Mouse (Mus musculus) spleen, postnatal 36 days (tissue): ENCODE data around the gene Rbm31y.
"Not testable (repeated sequence)": the region's sequence is repeated elsewhere in the genome, so short reads cannot be mapped to it uniquely, and the experiment has no call there.

Source experiments
- DNase-seq, 2 experiments: peaks; one replicate each; pipeline ENCODE4 v3.0.0; 2022; ENCODE audit warnings: low spot score in 2 of 2, mixed read lengths in 1 of 2

Rbm31y gene

GRCm38 (mm10) chrY:17400461-17400860, at the start of gene Rbm31y:
TSS of gene Rbm31y (plus strand) at chrY:17400761.
- DNase-seq: not testable (repeated sequence)
